Mouse (Mus musculus): ENCODE measurements around the gene Ntsr2. TPM values are rescaled to one million over a fixed set of nuclear protein-coding genes. Genes with fewer than 3 reads are reported as not detected.
"Not testable (repeated sequence)": the region's sequence is repeated elsewhere in the genome, so short reads cannot be mapped to it uniquely, and the experiment has no call there.

The Ntsr2 gene
- polyA plus RNA-seq, 1 experiment from 2014 or later: not detected

DNA sequence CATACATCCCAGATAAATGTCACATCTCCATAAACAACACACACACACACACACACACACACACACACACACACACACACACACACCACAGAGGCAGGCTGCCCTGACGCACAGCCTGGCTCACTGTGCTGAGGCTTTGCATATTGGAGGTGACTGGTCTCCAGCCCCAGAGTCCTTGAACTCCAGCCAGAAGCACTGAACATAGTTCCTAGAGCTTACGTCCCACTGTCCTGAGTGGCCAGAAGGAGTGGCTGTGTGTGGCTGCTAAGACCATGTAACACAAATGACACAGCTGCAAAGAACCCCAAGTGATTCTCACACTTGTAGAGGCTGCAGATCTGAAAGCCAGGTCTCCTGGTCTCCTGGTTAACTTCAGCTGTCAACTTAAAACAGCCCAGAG is 8.8 kb downstream of the Ntsr2 start:
- H3K27ac ChIP-seq (ENCODE audit: low read depth, low read length): no peak overlapping the region
- no peaks in the 10 kb centered on the region for H3K36me3 ChIP-seq (ENCODE audit: control insufficient read depth, insufficient read depth, low read length)
- WGBS: 97% methylated on average over 2 of the region's 2 CpGs
- no peak for ATAC-seq (ENCODE audit: insufficient read depth, low FRiP score, low TSS enrichment)
- no peak overlapping the region for H3K9ac ChIP-seq (ENCODE audit: low read length)
- H3K4me1 ChIP-seq (ENCODE audit: control insufficient read depth, insufficient read depth, low read length): no peaks in the 10 kb centered on the region
- no peak for DNase-seq (ENCODE audit: low spot score)
- no peaks in the 10 kb centered on the region for H3K27me3 ChIP-seq (ENCODE audit: control insufficient read depth, insufficient read depth, low read length)
- H3K4me3 ChIP-seq (ENCODE audit: low read depth, low read length): no peak overlapping the region
- no peaks in the 10 kb centered on the region for H3K9me3 ChIP-seq (ENCODE audit: control insufficient read depth, low read length)
- H3K4me2 ChIP-seq (ENCODE audit: low read depth): no peak overlapping the region

GRCm38 (mm10) chr12:16662955-16663585 is 9.9 kb downstream of the Ntsr2 start:
- no peak for DNase-seq (ENCODE audit: low spot score)
- ATAC-seq (ENCODE audit: insufficient read depth, low FRiP score, low TSS enrichment): no peak

DNA sequence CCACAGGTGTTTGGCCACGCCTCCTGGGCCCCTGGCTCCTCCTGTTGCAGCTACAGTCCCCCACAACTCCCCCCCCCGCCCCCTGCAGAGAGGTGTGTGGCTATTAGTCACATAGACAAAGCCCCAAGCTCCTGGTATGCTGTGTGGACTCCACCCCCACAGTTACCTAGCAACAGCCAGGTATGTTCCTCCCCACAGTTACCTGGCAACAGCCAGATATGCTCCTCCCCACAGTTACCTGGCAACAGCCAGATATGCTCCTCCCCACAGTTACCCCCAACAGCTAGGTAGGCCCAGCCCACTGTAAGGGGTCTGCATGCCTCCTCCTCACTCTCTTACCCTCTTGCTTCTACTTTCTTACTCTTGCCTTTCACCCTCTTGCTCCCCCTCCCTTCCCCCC is 11.8 kb downstream of the Ntsr2 start:
- Histone ChIP-seq H3K27me3 (ENCODE audit: control insufficient read depth, insufficient read depth, low read length) (no peaks in the 10 kb centered on the region), H3K4me3 (ENCODE audit: low read depth, low read length) (no peak overlapping the region), H3K27ac (ENCODE audit: low read depth, low read length) (no peak overlapping the region), H3K4me1 (ENCODE audit: control insufficient read depth, insufficient read depth, low read length) (no peaks in the 10 kb centered on the region), H3K9me3 (ENCODE audit: control insufficient read depth, low read length) (no peaks in the 10 kb centered on the region), H3K9ac (ENCODE audit: low read length) (no peak overlapping the region), H3K36me3 (ENCODE audit: control insufficient read depth, insufficient read depth, low read length) (no peaks in the 10 kb centered on the region), H3K4me2 (ENCODE audit: low read depth) (no peak overlapping the region)
- ATAC-seq (ENCODE audit: insufficient read depth, low FRiP score, low TSS enrichment): no peak
- peak; percentile 33 for DNase-seq (ENCODE audit: low spot score)
- 0% methylated on average over 2 of the region's 2 CpGs for WGBS

More at GRCm38 (mm10) chr12:16662955-16663585, 9.9 kb downstream of the Ntsr2 start:
- H3K4me2 ChIP-seq (ENCODE audit: low read depth): no peak overlapping the region
- H3K9ac ChIP-seq (ENCODE audit: low read length): no peak overlapping the region
- no peaks in the 10 kb centered on the region for H3K36me3 ChIP-seq (ENCODE audit: control insufficient read depth, insufficient read depth, low read length)
- H3K4me1 ChIP-seq (ENCODE audit: control insufficient read depth, insufficient read depth, low read length): no peaks in the 10 kb centered on the region
- 79% methylated on average over 6 of the region's 6 CpGs for WGBS
- no peak overlapping the region for H3K27ac ChIP-seq (ENCODE audit: low read depth, low read length)
- H3K27me3 ChIP-seq (ENCODE audit: control insufficient read depth, insufficient read depth, low read length): no peaks in the 10 kb centered on the region
- H3K9me3 ChIP-seq (ENCODE audit: control insufficient read depth, low read length): no peaks in the 10 kb centered on the region
- no peak overlapping the region for H3K4me3 ChIP-seq (ENCODE audit: low read depth, low read length)

DNA sequence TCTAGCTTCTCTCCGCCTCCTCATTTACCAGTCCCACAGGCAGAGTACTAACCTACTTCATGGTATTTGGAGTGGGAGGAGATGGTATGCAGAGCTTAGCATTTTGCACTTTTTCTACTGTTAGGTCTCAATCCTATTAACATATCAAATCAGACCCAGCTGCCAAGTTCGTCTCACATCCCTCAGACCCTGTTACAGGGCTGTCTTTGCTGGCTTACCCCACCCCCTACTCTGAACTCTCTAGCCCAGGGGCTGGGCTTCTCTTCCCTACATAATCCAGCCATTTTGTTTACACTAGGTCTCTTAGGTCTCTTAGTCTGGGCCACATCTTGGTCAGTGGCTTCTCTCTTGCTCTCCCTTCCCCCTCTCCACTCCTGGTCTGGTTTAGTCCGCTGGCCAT is 16.0 kb downstream of the Ntsr2 start:
- Histone ChIP-seq H3K4me1 (ENCODE audit: control insufficient read depth, insufficient read depth, low read length) (no peaks in the 10 kb centered on the region), H3K36me3 (ENCODE audit: control insufficient read depth, insufficient read depth, low read length) (no peaks in the 10 kb centered on the region), H3K9ac (ENCODE audit: low read length) (no peak overlapping the region), H3K27ac (ENCODE audit: low read depth, low read length) (no peak overlapping the region), H3K27me3 (ENCODE audit: control insufficient read depth, insufficient read depth, low read length) (no peaks in the 10 kb centered on the region), H3K4me3 (ENCODE audit: low read depth, low read length) (no peak overlapping the region), H3K4me2 (ENCODE audit: low read depth) (no peak overlapping the region), H3K9me3 (ENCODE audit: control insufficient read depth, low read length) (no peaks in the 10 kb centered on the region)
- DNase-seq (ENCODE audit: low spot score): no peak
- whole genome bisulfite sequencing: 74% methylated on average over 3 of the region's 3 CpGs
- no peak for ATAC-seq (ENCODE audit: insufficient read depth, low FRiP score, low TSS enrichment)

DNA sequence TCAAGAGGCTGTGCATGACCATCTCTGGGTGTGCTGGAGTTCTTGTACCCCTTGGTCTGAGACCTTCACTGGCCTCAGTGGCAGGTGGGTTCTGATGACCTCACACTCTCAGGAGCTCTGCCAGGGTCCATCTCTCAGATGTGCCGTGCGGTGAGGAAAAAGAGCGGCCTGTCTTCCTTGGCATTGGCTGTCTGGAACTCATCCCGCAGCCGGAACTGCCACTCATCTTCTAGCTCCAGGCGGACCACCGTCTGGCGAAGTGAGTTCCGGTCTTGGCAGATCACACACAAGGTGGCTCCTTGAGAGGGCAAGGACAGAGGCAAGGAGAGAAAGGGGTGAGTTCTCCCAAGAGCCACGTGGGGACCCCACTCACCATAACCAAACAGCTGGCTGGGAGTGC is 19.1 kb downstream of the Ntsr2 start:
- no peak for DNase-seq (ENCODE audit: low spot score)
- H3K27me3 ChIP-seq (ENCODE audit: control insufficient read depth, insufficient read depth, low read length): no peaks in the 10 kb centered on the region
- no peak overlapping the region for H3K27ac ChIP-seq (ENCODE audit: low read depth, low read length)
- WGBS: 94% methylated on average over 10 of the region's 10 CpGs
- no peaks in the 10 kb centered on the region; the same call in 1 of the 2 replicates for H3K36me3 ChIP-seq (ENCODE audit: control insufficient read depth, insufficient read depth, low read length)
- H3K9ac ChIP-seq (ENCODE audit: low read length): no peak overlapping the region
- no peaks in the 10 kb centered on the region for H3K9me3 ChIP-seq (ENCODE audit: control insufficient read depth, low read length)
- ATAC-seq (ENCODE audit: insufficient read depth, low FRiP score, low TSS enrichment): no peak
- no peak overlapping the region for H3K4me2 ChIP-seq (ENCODE audit: low read depth)
- H3K4me1 ChIP-seq (ENCODE audit: control insufficient read depth, insufficient read depth, low read length): no peaks in the 10 kb centered on the region
- no peak overlapping the region for H3K4me3 ChIP-seq (ENCODE audit: low read depth, low read length)

- Histone ChIP-seq H3K9me3 (ENCODE audit: control insufficient read depth, low read length) (no peaks in the 10 kb centered on the region), H3K36me3 (ENCODE audit: control insufficient read depth, insufficient read depth, low read length) (peaks cover 2% of the 10 kb centered on the region; the same call in 1 of the 2 replicates), H3K27ac (ENCODE audit: low read depth, low read length) (no peak overlapping the region), H3K9ac (ENCODE audit: low read length) (no peak overlapping the region), H3K4me2 (ENCODE audit: low read depth) (no peak overlapping the region), H3K27me3 (ENCODE audit: control insufficient read depth, insufficient read depth, low read length) (no peaks in the 10 kb centered on the region), H3K4me3 (ENCODE audit: low read depth, low read length) (no peak overlapping the region), H3K4me1 (ENCODE audit: control insufficient read depth, insufficient read depth, low read length) (no peaks in the 10 kb centered on the region)
- no peak for ATAC-seq (ENCODE audit: insufficient read depth, low FRiP score, low TSS enrichment)
- DNase-seq (ENCODE audit: low spot score): no peak
- 94% methylated on average over 9 of the region's 9 CpGs for WGBS
These were observed 37.4 kb downstream of the Ntsr2 start for GRCm38 (mm10) chr12:16690631-16691030.

DNA sequence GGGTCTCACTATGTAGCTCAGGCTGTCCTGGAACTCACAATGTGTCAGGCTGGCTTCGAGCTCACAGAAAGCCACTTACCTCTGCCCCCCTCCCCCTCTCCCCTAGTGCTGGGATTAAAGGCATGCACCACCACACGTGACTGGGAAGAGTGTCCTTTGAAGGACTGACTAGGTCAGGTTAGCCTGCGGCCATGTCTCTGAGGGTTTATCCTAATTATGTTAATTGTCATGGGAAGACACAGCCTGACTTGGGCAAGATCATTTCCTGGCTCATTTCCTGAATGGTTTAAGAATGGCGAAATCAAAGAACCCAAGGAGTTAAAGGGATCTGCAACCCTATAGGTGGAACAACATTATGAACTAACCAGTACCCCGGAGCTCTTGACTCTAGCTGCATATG is 41.6 kb downstream of the Ntsr2 start:
- no peak overlapping the region for H3K27ac ChIP-seq (ENCODE audit: low read depth, low read length)
- H3K4me3 ChIP-seq (ENCODE audit: low read depth, low read length): no peak overlapping the region
- WGBS: 89% methylated on average over 5 of the region's 5 CpGs
- ATAC-seq (ENCODE audit: insufficient read depth, low FRiP score, low TSS enrichment): no peak
- no peak overlapping the region for H3K4me2 ChIP-seq (ENCODE audit: low read depth)
- no peak overlapping the region for H3K9ac ChIP-seq (ENCODE audit: low read length)
- no peak for DNase-seq (ENCODE audit: low spot score)
- H3K9me3 ChIP-seq (ENCODE audit: control insufficient read depth, low read length): no peaks in the 10 kb centered on the region
- H3K36me3 ChIP-seq (ENCODE audit: control insufficient read depth, insufficient read depth, low read length): peaks cover 2% of the 10 kb centered on the region; the same call in 1 of the 2 replicates
- no peaks in the 10 kb centered on the region for H3K27me3 ChIP-seq (ENCODE audit: control insufficient read depth, insufficient read depth, low read length)
- no peaks in the 10 kb centered on the region for H3K4me1 ChIP-seq (ENCODE audit: control insufficient read depth, insufficient read depth, low read length)

DNA sequence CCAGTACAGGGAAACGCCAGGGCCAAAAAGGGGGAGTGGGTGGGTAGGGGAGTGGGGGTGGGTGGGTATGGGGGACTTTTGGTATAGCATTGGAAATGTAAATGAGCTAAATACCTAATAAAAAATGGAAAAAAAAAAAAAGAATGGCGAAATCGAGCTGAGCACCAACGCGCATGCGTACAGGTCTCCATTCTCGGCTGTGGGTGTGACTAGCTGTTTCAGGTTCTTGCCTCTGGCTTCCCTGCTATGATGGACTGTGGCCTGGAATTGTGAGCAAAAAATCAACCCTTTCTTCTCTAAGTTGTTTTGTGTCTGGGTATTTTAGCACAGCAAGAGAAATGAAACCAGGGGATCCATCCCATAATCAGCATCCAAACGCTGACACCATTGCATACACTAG is 42.1 kb downstream of the Ntsr2 start:
- not testable (repeated sequence) for H3K4me1 ChIP-seq (ENCODE audit: control insufficient read depth, insufficient read depth, low read length); ATAC-seq (ENCODE audit: insufficient read depth, low FRiP score, low TSS enrichment); H3K27me3 ChIP-seq (ENCODE audit: control insufficient read depth, insufficient read depth, low read length); H3K4me2 ChIP-seq (ENCODE audit: low read depth); DNase-seq (ENCODE audit: low spot score); H3K9me3 ChIP-seq (ENCODE audit: control insufficient read depth, low read length); H3K4me3 ChIP-seq (ENCODE audit: low read depth, low read length); H3K36me3 ChIP-seq (ENCODE audit: control insufficient read depth, insufficient read depth, low read length); H3K9ac ChIP-seq (ENCODE audit: low read length); H3K27ac ChIP-seq (ENCODE audit: low read depth, low read length)
- WGBS: 97% methylated on average over 7 of the region's 8 CpGs

DNA sequence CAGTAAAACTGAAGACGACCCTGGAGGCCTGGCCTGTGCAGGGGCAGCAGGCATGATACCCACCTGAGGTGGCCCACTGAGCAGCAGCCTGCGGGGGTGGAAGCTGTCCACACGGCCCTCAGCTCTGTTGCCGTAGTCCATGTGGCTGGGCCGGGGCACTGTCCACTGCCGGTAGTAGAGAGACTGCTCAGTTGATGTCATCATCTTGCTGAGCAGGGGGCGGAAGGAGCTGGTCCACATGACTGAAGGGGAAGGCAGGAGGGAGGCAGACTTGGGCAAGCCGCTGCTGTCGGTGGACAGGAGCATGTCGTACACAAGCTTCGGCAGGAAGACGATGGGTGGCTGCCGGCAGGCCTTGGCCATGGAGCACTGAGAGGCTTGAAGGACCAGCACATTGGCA is 43.0 kb downstream of the Ntsr2 start:
- 94% methylated on average over 13 of the region's 13 CpGs for WGBS
- DNase-seq (ENCODE audit: low spot score): no peak
- Histone ChIP-seq H3K36me3 (ENCODE audit: control insufficient read depth, insufficient read depth, low read length) (peaks cover 4% of the 10 kb centered on the region; the same call in 1 of the 2 replicates), H3K27me3 (ENCODE audit: control insufficient read depth, insufficient read depth, low read length) (no peaks in the 10 kb centered on the region), H3K4me2 (ENCODE audit: low read depth) (no peak overlapping the region), H3K4me3 (ENCODE audit: low read depth, low read length) (no peak overlapping the region), H3K27ac (ENCODE audit: low read depth, low read length) (no peak overlapping the region), H3K4me1 (ENCODE audit: control insufficient read depth, insufficient read depth, low read length) (no peaks in the 10 kb centered on the region), H3K9me3 (ENCODE audit: control insufficient read depth, low read length) (no peaks in the 10 kb centered on the region), H3K9ac (ENCODE audit: low read length) (no peak overlapping the region)
- no peak for ATAC-seq (ENCODE audit: insufficient read depth, low FRiP score, low TSS enrichment)

All from neural tube, embryonic 11.5 days (tissue).